Mouse (Mus musculus) forebrain, embryonic 11.5 days (tissue): ENCODE data around the gene Zfp981. TPM values are rescaled to one million over a fixed set of nuclear protein-coding genes. Genes with fewer than 3 reads are reported as not detected.
"Not testable (repeated sequence)": the region's sequence is repeated elsewhere in the genome, so short reads cannot be mapped to it uniquely, and the experiment has no call there.

Source experiments
- ATAC-seq: fragments of 200-750 bp; cut with Nextera tagmentation; replicated peaks from 2 replicates; pipeline ENCODE4 v1.8.0; 2017; ENCODE audit warnings: moderate TSS enrichment; ENCODE audit not compliant: low FRiP score
- DNase-seq: peaks from one replicate; pipeline ENCODE4 v3.0.0-alpha.2; 2017; ENCODE audit warnings: low spot score
- H3K27ac ChIP-seq: fragments of 300-500 bp; sonication (generic); 2 replicates; pipeline ENCODE4 v1.5.1; 2014; ENCODE audit warnings: low read depth, low read length
- H3K27me3 ChIP-seq: fragments of 300-500 bp; sonication (generic); 2 replicates; pipeline ENCODE4 v1.6.1; 2014; ENCODE audit warnings: mild to moderate bottlenecking, low read length, mixed read lengths; ENCODE audit not compliant: control insufficient read depth, insufficient read depth
- H3K36me3 ChIP-seq: fragments of 300-500 bp; sonication (generic); 2 replicates; pipeline ENCODE4 v1.6.1; 2014; ENCODE audit warnings: mild to moderate bottlenecking, low read length, moderate library complexity, mixed read lengths; ENCODE audit not compliant: control insufficient read depth, insufficient read depth
- H3K4me1 ChIP-seq: fragments of 300-500 bp; sonication (generic); replicated peaks from 2 replicates; pipeline ENCODE4 v1.6.1; 2014; ENCODE audit warnings: low read length, mixed read lengths; ENCODE audit not compliant: control insufficient read depth, insufficient read depth
- H3K4me2 ChIP-seq: fragments of 300-500 bp; sonication (generic); 2 replicates; pipeline ENCODE4 v1.6.1; 2014; ENCODE audit warnings: low read depth, mild to moderate bottlenecking, low read length, moderate library complexity, mixed read lengths; ENCODE audit not compliant: severe bottlenecking
- H3K4me3 ChIP-seq: fragments of 300-500 bp; sonication (generic); 2 replicates; pipeline ENCODE4 v1.5.1; 2014; ENCODE audit warnings: low read depth, low read length
- H3K9ac ChIP-seq: fragments of 300-500 bp; sonication (generic); 2 replicates; pipeline ENCODE4 v1.6.1; 2014; ENCODE audit warnings: low read length
- H3K9me3 ChIP-seq: fragments of 300-500 bp; sonication (generic); 2 replicates; pipeline ENCODE4 v1.6.1; 2016; ENCODE audit warnings: low read length, mixed read lengths; ENCODE audit not compliant: control insufficient read depth
- WGBS: fragments of 180-500 bp; shearing (Covaris S2); extraction: QIAGEN DNeasy Blood & Tissue Kit; methylation state at CpG from one replicate; pipeline ENCODE4 v1.1.7; 2014; 5-methylcytosine and 5-hydroxymethylcytosine counted together
- polyA plus RNA-seq: library from polyadenylated mRNA; unstranded; fragments of >200 nt; fragmentation: Nextera tagmentation; extraction: Ambion mirVana; gene quantifications from 2 replicates; pipeline ENCODE4 v1.2.1, GENCODE M21; 2014

Zfp981 gene
- polyA plus RNA-seq, 1 experiment from 2014 or later = not detected

DNA sequence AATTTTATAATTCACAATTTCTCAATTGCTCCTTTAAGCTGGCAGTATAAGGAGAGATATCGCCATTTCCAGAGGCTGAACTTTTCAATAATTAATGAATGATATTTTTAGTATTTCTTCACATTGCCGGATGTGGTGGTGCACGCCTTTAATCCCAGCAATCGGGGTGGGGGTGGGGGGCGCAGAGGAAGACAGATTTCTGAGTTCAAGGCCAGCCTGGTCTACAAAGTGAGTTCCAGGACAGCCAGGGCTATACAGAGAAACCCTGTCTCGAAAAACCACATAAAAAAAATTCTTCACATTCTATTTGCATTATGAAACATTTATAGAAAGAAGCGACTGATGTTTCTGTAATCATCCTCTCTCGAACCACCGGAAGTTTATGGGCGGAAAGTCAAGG is 19.3 kb upstream of the Zfp981 start:
- not testable (repeated sequence) for DNase-seq

DNA sequence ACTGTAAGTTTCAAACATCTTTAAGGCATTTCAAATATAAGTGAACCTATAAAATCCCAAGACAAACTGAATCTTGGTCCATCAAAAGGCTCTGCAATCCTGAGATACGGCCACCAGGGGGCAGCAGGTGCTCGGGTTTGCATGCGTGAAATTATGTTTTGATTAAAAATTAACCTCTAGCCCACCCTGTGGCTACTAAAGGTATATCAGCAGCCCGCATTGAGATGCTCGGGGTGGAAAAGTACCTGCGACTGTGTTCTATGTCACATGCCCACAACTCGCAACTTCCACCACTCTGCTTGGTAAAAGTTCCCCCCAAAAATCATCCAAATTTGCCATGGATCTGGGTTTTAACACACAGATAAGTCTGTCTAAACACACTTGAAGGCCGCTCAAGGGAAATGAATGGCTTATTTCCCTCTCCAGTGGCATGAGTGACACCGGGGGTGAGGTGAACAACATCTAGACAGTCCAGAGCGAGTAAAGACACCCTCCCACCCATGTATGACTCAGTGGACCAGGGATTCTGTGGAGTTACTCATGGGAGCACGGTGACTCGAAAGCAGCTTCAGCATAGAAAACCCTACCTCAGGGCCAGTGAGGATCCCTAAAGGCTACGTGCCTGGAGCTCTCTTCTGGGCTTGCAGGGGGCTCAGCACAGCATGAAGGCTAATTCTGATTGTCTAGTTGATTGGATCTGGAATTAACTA is 18.1 kb upstream of the Zfp981 start:
- H3K4me3 ChIP-seq, H3K27ac ChIP-seq, H3K36me3 ChIP-seq, H3K4me1 ChIP-seq, H3K4me2 ChIP-seq, H3K9ac ChIP-seq, H3K27me3 ChIP-seq: not testable (repeated sequence)
- ATAC-seq = peak; percentile 47
- WGBS = 75% methylated on average over 13 of the region's 13 CpGs
- H3K9me3 ChIP-seq = peaks cover 42% of the 10 kb centered on the region
- DNase-seq = peak; percentile 61

More for the DNA sequence above, 19.3 kb upstream of the Zfp981 start:
- H3K27me3 ChIP-seq, H3K9ac ChIP-seq, H3K4me1 ChIP-seq, H3K4me2 ChIP-seq, ATAC-seq, H3K36me3 ChIP-seq, H3K27ac ChIP-seq, H3K4me3 ChIP-seq: not testable (repeated sequence)
- WGBS = 88% methylated on average over 10 of the region's 10 CpGs
- H3K9me3 ChIP-seq = peaks cover 45% of the 10 kb centered on the region

DNA sequence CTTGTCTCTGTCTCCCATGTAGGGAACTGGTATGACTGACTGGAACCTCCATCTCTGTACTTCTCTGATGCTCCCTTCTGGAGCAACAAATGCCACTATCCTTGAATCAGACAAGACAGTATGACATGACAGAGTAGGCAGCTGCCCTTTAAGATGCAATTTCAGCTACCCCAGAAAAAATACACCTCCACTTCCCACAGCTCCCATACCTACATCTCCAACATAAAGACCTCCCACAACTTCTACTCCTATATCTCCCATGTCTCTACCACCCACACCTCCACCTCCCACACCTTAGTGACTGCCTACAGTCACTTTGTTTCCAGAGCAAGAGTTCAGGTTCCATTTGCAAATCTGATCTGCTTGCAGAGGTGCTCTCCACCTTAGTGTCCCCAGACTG is 17.2 kb upstream of the Zfp981 start:
- not testable (repeated sequence) for H3K4me2 ChIP-seq, H3K9ac ChIP-seq, H3K4me1 ChIP-seq, H3K4me3 ChIP-seq, H3K27me3 ChIP-seq, H3K36me3 ChIP-seq, DNase-seq, H3K27ac ChIP-seq, ATAC-seq
- H3K9me3 ChIP-seq = peaks cover 45% of the 10 kb centered on the region

DNA sequence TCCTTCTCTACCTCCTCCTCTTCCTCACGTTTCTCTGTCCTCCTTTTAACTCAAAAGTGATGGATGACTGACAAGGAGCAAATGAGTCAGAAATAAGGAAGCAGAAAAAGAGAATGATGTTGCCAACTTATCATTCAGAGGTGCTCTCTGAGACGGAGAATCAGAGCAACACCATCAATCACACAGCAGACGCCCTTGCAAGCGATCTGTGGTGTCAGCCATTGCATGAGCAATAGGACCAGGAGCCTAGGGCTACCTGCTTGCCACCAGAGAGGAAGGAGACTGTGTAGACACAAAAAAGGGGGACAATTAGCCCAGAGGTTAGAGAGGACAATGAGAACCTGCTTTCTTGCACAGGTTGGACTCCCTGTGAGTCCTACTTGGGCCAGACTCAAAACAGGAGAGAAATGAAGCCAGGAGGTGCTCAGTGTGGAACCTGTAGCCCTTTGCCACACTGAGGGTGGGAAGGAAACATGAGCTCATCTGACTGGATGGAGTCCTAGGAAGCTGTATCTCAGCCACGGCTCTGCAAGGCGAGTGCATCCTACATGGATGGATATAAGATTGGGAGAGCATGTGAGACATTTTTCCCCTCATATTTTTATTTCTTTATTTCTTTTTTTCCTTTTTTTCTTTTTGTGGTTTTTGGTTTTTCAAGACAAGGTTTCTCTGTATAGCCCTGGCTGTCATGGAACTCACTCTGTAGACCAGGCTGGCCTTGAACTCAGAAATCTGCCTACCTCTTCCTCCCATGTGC is 16.5 kb upstream of the Zfp981 start:
- not testable (repeated sequence) for H3K9ac ChIP-seq, H3K27ac ChIP-seq, H3K4me1 ChIP-seq, DNase-seq, H3K36me3 ChIP-seq, H3K4me2 ChIP-seq, ATAC-seq, H3K4me3 ChIP-seq, H3K27me3 ChIP-seq
- 77% methylated on average over 6 of the region's 6 CpGs for WGBS
- peaks cover 44% of the 10 kb centered on the region for H3K9me3 ChIP-seq

DNA sequence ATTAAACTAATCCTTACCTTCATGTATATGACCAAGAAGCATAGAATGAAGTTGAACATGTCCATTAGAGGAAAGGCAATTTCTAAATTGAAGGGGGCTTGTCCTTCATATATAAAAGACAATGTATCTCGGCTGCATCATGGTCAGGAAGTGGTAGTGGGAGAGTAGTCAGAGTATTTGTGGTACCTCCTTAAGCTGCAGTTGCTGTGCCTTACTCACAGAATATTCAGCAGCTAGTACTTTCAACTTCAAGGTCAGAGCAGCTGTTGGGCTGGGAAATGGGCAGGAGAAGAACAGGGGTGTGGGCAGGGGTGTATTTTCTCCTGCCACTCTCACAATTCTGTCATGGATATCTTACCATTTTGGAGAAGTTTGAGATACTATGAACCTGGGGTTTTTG is 15.1 kb upstream of the Zfp981 start:
- peaks cover 36% of the 10 kb centered on the region for H3K9me3 ChIP-seq
- H3K27ac ChIP-seq, H3K4me3 ChIP-seq, H3K27me3 ChIP-seq, DNase-seq, H3K4me2 ChIP-seq, H3K36me3 ChIP-seq, H3K4me1 ChIP-seq, H3K9ac ChIP-seq: not testable (repeated sequence)
- 79% methylated on average over 1 of the region's 1 CpGs for WGBS
- peak; percentile 39 for ATAC-seq

DNA sequence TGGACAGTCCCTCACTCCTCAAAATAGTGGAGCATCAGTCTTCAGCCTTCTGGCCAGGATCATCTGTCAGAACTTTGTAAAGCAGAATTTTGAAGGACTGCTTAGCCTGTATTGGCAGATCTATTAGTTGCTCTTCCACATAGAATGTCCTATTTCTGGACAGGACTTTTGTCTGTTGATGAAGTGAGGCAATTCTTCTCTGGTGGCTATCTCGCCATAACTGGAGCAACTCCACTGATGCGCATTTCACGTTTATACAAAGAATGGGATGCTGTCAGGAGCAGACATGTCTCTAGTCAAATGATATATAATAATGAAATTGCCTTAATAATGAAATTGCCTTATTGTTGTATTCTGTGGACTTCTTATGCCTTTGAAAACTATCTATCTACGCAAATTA is 12.6 kb upstream of the Zfp981 start:
- H3K27me3 ChIP-seq, ATAC-seq, H3K4me1 ChIP-seq, H3K27ac ChIP-seq, DNase-seq, H3K4me2 ChIP-seq, H3K4me3 ChIP-seq, H3K36me3 ChIP-seq, H3K9ac ChIP-seq: not testable (repeated sequence)
- WGBS = 77% methylated on average over 4 of the region's 4 CpGs
- H3K9me3 ChIP-seq = peaks cover 35% of the 10 kb centered on the region

DNA sequence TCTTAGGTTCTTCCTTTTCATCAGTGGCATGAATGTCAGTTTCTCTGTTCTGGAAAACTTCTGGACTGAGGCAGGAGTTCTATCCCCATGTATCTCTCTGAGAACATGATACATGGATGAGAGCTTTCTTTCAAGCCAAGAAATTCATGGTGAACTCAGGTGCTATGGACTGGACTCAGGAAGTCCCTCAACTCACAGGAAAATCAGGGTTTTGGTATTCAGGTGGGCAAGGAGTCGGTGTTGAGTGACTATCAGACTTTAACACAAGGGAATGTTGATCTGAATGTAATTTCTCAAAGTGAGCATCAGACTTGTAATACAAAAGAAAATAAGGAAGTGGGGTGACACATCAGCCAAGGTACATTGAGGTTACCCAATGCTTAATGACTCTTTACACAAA is 9.8 kb upstream of the Zfp981 start:
- not testable (repeated sequence) for H3K4me3 ChIP-seq, H3K9ac ChIP-seq, DNase-seq, H3K27me3 ChIP-seq, H3K4me1 ChIP-seq, H3K27ac ChIP-seq, H3K36me3 ChIP-seq, H3K4me2 ChIP-seq, ATAC-seq
- H3K9me3 ChIP-seq = peaks cover 29% of the 10 kb centered on the region
- 82% methylated on average over 1 of the region's 1 CpGs for WGBS

DNA sequence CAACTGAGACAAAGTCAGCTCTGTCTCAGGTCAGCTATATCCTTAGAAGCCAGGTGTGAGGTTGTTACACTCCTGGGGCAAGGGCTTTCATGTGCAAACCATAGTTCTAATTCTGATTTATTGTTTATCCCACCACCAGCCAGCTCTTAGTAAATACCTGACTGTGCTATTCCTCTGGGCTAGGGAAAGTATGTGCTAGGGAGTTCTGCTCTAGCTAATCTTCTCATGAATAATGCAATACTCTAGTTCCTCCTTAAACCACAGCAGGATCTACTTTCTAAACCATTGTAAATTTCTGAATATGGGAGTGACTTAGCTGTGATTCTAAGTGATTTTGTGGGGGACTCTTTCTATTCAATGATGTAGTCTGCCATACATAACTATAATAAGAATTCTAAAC is 9.4 kb upstream of the Zfp981 start:
- Histone ChIP-seq H3K9me3 (peaks cover 29% of the 10 kb centered on the region), H3K27me3 (no peaks in the 10 kb centered on the region), H3K9ac (no peak overlapping the region), H3K4me3 (no peak overlapping the region), H3K27ac (no peak overlapping the region), H3K4me2 (no peak overlapping the region), H3K36me3 (no peaks in the 10 kb centered on the region), H3K4me1 (no peaks in the 10 kb centered on the region)
- DNase-seq = no peak
- no peak for ATAC-seq

DNA sequence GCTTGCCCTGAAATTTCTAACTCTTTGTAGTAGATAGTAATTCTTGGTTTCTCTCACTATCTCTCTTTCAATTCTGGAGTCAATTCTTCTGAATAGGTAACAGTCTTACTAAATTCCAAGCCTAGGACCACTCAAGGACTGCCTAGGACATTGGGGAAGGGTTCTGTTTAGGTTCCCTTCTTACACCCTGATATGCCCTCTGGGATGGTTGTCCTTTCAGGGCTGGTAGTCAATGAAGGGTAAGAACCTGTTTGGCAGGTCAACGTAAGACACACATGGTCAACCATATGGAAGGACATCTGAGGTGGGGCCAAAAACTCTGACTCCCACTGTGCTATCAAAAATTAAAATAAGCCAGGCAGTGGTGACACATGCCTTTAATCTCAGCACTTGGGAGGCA is 9.0 kb upstream of the Zfp981 start:
- no peaks in the 10 kb centered on the region for H3K4me1 ChIP-seq
- no peak for DNase-seq
- H3K27ac ChIP-seq = no peak overlapping the region
- 47% methylated on average over 1 of the region's 1 CpGs for WGBS
- H3K4me2 ChIP-seq = no peak overlapping the region
- peak; percentile 26; the same call in 1 of the 2 replicates for ATAC-seq
- no peak overlapping the region for H3K9ac ChIP-seq
- H3K36me3 ChIP-seq = no peaks in the 10 kb centered on the region
- H3K9me3 ChIP-seq = peaks cover 34% of the 10 kb centered on the region
- H3K4me3 ChIP-seq = no peak overlapping the region
- H3K27me3 ChIP-seq = no peaks in the 10 kb centered on the region
